Mouse (Mus musculus) skeletal muscle tissue, adult 2 months (tissue): ENCODE results near the gene Igfbpl1.

Experiments
- DNase-seq: peaks from one replicate; pipeline ENCODE4 v3.0.0-alpha.2; 2012; ENCODE audit warnings: low read depth, low spot score

The Igfbpl1 gene

GRCm38 (mm10) chr4:45826275-45827040 is at the start of gene Igfbpl1:
TSS of gene Igfbpl1 (minus strand) at chr4:45826923.
- DNase-seq: no peak

GRCm38 (mm10) chr4:45872147-45872546 is 45.4 kb upstream of the Igfbpl1 start:
- no peak for DNase-seq

GRCm38 (mm10) chr4:45869021-45869815 is 42.5 kb upstream of the Igfbpl1 start:
- DNase-seq: no peak

DNA sequence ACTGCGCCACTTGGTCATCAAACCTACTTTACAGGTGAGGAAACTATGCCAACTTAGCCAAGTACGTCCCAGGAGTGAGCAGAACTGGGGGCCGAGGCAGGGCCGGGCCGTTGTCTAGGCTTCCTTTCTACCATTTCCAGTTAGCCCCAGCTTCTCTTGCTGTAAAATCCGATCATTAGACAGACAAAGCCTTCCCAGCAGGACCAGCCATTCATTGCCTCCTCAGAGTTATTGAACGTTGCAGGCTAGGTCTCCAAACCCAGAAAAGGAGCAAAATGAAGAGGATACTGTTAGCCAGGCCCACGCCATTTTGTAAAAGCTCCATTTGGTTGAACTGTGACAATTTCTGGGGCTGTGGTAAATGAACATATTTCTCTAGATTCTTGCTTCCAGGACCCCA is 40.7 kb upstream of the Igfbpl1 start:
- DNase-seq: no peak

DNA sequence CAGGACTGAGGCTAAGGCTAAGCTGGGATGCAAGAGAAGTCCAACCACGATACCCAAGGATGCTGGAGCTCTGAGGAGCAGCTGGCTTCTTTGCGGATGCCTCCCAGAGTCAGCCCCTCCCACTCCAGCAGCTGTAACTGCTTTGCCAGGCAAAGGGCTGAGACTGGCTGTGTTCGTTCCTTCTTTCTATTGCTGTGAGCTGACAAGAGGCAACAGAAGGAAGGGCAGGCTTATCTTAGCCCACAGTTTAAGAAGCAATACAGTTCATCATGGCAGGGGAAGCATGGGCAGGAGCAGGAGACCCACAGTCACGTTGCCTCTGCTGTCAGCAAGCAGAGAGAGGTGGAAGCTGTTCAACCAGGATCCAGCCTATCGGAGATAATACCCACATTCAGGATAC is 34.4 kb upstream of the Igfbpl1 start:
- no peak for DNase-seq

DNA sequence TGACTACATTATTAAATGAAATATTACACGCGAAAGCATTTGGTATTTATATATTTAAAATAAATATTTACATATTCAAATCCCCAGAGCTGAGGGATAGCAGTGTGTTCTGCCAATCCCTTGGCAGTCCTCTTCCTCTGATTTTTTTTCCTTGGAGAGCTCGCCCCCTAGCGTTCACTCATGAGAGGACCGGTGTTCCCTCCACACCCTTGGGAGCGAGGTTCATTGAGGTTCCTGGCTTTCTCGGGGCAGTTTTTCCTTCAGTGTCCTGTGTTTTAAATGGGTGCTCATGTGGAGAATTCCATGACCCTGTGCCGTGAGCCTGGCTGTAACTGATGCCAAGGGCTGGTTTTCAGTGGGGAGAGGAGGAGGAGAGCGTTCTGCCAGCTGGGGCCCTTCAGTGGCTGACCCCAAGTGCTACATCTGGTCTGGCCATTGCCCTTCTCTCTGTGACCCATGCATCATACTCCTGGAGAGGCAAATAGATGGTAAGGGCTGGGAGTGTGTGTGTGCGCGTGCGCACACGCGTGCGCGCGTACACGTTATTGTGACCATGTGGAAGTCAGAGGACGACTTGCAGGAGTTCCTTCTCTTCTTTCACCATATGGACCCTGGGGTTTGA is 29.2 kb upstream of the Igfbpl1 start:
- DNase-seq: peak; percentile 43

DNA sequence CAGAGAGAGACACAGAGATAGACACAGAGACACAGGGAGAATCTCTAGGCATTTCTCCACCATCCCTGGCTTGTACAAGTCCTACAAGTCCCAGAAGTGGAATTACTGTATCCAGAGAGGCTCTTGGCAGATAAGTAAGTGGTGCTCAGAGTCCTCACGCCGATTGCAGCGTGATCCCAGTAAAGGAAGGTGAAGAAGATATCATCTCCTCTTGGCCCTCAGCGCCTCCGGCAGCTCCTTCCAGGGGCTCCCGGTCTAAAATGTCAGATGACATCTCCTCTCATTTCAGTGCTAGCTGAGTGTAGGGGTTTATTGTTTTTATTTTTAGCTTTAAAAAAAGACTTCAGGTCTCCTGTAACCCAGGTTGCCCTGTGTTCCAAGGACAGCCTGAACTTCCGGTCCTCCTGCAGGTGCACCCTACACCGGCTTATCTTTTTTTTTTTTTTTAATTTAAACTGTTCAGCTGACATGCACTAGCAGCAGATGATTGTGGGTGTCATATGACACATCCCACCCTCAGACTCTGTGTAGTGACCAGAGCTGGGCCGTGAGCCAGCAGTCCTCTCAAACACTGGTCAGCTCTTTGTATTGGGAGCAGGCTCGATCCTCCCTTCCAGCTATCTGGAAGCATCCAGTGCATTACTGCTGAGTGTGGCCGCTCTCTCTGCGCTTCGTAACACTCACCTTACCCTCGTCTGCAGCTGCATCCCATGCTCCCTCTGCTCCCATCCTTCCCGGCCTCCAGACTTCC is 26.9 kb upstream of the Igfbpl1 start:
- DNase-seq: peak; percentile 42

GRCm38 (mm10) chr4:45851640-45852051 is 24.9 kb upstream of the Igfbpl1 start:
- DNase-seq: peak; percentile 82

- DNase-seq: no peak
Observed at GRCm38 (mm10) chr4:45849419-45849818, 22.7 kb upstream of the Igfbpl1 start.

DNA sequence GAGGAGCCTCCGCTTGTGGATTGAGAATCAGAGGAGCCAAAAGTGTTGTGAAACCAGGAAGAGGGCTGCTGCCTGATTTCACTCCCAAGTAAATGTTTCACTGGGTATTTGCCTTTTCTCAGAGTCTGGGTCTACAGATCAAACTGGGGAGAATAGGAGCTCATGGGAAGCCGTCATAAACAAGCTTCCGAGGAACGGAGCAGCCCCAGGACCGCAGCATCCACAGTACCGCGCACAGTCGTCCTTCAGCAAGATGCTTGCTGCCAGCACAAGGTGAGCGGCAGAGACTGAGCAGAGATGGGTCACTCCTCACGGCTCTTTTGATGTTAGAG is 22.1 kb upstream of the Igfbpl1 start:
- no peak for DNase-seq

DNA sequence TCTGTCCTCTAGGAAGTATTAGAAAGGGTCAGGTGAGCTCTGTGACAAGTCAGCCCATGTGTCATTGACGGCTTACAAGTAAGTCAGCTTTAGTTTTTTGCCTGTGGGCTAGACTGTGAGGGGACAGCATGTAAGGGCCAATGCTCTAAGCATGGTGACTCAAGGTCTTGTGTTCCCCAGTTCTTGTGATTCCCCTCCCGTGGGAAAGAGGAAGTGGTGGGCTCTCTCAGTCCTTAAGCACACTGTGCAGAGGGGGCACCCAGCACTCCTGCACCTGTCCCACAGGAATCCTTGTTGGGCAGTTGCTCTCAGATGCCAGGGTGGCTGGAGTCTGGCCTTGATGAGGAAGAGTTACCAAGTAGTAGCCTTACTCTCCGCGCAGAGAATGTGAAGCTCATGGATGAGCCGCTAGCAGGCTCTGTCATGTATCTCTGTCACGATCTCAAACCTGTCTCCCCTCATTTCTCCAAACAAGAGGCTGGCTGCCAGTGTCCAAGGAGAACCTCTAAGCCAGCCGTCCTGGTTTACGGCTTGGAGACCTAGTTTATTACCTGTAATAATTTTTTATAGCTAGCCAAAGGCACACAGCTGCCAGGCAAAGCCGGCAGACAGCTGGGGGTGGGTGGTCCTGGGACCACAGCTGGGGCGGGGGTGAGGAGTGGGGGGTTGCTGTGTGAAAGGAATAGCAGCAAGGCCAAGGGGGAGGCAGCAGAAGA is 21.5 kb upstream of the Igfbpl1 start, which contains the start of gene Stra6l:
Gene Stra6l (plus strand): TSS at position 556 of the 716 bp plus-strand sequence.
- no peak for DNase-seq

GRCm38 (mm10) chr4:45846263-45846662 is 19.5 kb upstream of the Igfbpl1 start:
- no peak for DNase-seq

DNA sequence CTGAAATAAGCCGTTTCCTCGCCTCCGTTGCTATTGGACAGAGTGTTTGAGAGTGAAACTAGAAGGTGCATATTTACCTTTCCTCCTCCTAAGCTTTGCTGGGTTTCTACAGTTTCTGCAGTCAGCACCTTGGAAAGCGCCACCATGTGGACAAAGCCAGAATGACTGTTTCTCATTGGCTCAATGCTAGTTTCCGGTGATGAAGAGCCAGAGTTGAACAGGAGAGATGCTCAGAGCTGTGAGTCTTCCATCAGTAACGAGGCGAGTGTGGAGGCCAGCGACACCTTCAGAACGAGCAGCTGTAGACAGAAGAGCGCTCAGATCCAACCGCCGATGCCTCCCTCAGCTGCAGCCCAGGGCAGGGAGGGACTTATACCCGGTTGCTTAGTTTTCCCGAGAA is 17.6 kb upstream of the Igfbpl1 start:
- DNase-seq: no peak

DNA sequence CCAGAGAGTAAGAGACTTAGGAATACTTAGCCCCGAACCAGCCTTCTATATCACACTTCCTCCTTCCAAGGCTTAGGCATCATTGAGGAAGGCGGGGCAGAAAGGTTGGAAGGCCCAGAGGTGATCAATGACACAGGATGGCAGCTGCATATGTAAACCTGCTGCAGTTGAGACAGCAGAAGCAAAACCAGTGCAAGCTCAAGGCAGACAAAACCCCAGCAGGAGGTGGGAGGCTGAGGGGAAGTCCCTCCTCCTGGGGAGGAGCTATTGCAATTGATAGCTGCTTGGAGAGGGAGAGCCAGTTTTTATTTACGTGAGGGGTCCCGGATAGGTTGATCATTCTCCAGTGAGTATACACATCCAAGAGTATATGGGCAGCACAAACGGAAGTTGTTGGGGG is 6.7 kb upstream of the Igfbpl1 start:
- DNase-seq: no peak

DNA sequence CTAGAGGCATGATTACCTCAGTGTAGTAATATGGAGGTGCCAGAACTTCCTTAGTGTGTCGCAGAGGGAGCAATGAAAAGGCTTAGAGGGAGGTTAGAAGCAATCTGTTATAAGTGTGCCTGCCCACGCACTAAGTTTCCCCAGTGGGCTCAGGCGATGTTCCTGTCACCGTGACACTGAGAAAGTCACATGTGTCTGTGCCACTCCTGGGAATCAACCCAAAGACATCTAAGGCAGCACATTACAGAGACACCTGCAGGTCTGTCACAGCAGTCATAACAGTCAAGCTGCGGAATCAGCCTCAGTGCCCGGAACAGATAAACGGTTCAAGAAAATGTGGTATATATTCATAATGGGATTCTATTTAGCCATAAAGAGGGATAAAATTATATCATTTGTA is 5.3 kb upstream of the Igfbpl1 start:
- no peak for DNase-seq

GRCm38 (mm10) chr4:45829907-45830759 is 3.4 kb upstream of the Igfbpl1 start:
- DNase-seq: no peak

DNA sequence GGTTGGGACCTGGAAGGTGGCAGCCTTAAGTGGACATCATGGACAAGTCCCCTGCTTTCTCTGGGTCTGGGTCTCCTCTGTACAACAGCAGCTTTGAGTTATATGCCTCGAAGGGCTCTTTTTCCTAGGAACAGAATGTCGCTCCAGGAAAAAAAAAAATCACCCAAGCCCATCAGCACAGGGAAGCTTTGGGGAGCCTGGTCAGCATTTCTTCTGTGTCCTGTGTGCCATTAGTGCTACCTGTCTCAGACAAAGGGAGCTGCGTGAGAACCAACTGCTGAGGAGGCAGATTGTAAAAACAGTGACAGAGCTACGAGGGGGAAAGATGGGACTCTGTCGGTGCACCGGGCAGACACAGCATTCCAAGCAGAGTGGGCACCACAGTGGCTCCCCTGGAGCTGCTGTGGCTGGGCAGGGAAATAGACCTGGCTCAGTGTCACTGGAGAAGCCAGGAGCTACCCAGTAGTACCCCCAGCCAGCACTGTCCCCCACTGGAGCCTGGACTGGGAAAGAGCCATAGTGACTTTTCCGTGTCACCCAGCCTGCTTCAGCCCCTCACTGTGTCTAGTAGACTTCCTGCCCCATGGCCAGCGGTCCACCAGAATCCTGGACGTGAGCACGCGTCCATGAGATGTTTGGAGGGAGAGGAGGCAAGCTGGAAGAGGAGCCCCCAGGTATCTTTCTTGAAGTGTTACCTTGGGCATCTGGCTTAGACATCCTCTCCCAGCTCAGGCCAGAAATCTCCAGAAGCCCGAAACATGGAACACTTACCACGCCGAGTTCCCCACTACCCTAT is 1.8 kb downstream of the Igfbpl1 start:
- no peak for DNase-seq

- no peak for DNase-seq
Observed at GRCm38 (mm10) chr4:45824049-45824760, 2.5 kb downstream of the Igfbpl1 start.
